In genomic region chr10:20960941-20961340, GRCm38 (mm10) we compare ENCODE assay signal across 21 mouse cellular contexts. TPM values are rescaled to one million over a fixed set of nuclear protein-coding genes. Genes with fewer than 3 reads are reported as not detected.
A peak's percentile ranks its signal among the peaks of the same experiment; 100 is the strongest.
DNase-seq lines count a peak whose midpoint lies in the region; ATAC-seq lines count a peak whose summit lies in the region.
"Had no signal": no experiment of that assay in that cellular context is flagged by ENCODE, and none has a peak within 500 bp of the region (broad histone marks: within the 10 kb centered on the region; RNA-seq: fewer than 3 reads in every experiment).

No protein-coding gene starts in this region.

- no peaks in the 10 kb centered on the region for H3K4me1 ChIP-seq in midbrain, embryonic 14.5 days (ENCODE audit: control insufficient read depth, insufficient read depth, low read length)
- H3K4me1 ChIP-seq: embryonic facial prominence, embryonic 13.5 days; embryonic facial prominence, embryonic 15.5 days; forebrain, embryonic 10.5 days; forebrain, embryonic 12.5 days had no signal

- no peaks in the 10 kb centered on the region for H3K9me3 ChIP-seq in midbrain, embryonic 14.5 days (ENCODE audit: control insufficient read depth, low read length)
- H3K9me3 ChIP-seq: embryonic facial prominence, embryonic 13.5 days; embryonic facial prominence, embryonic 15.5 days had no signal

- H3K4me3 ChIP-seq in midbrain, embryonic 14.5 days (replicated peaks; ENCODE audit: low read depth, low read length), result no peak overlapping the region
- H3K4me3 ChIP-seq: embryonic facial prominence, embryonic 13.5 days; embryonic facial prominence, embryonic 15.5 days; erythroblast, embryonic 14.5 days; forebrain, embryonic 10.5 days; forebrain, embryonic 12.5 days had no signal

- H3K27ac ChIP-seq in midbrain, embryonic 14.5 days (replicated peaks; ENCODE audit: low read depth, low read length), result no peak overlapping the region
- H3K27ac ChIP-seq: embryonic facial prominence, embryonic 13.5 days; embryonic facial prominence, embryonic 15.5 days; forebrain, embryonic 10.5 days; forebrain, embryonic 12.5 days had no signal

- no peaks in the 10 kb centered on the region for H3K27me3 ChIP-seq in midbrain, embryonic 14.5 days (ENCODE audit: control insufficient read depth, insufficient read depth, low read length)
- H3K27me3 ChIP-seq: embryonic facial prominence, embryonic 13.5 days; embryonic facial prominence, embryonic 15.5 days; forebrain, embryonic 12.5 days had no signal

- no peak for ATAC-seq in midbrain, embryonic 14.5 days (ENCODE audit: low FRiP score, low TSS enrichment)
- no peak for ATAC-seq in cerebellum, adult (ENCODE audit: insufficient number of reproducible peaks, low FRiP score, low TSS enrichment)
- ATAC-seq: forebrain, embryonic 14.5 days; forebrain, embryonic 16.5 days had no signal

- H3K36me3 ChIP-seq in midbrain, embryonic 14.5 days (ENCODE audit: control insufficient read depth, insufficient read depth, low read length), result peaks cover 44% of the 10 kb centered on the region

- no peak overlapping the region for H3K4me2 ChIP-seq in midbrain, embryonic 14.5 days (ENCODE audit: low read length)
- H3K4me2 ChIP-seq: embryonic facial prominence, embryonic 13.5 days; embryonic facial prominence, embryonic 15.5 days; forebrain, embryonic 12.5 days had no signal

- no peak overlapping the region for H3K9ac ChIP-seq in midbrain, embryonic 14.5 days (replicated peaks; ENCODE audit: low read length)
- H3K9ac ChIP-seq: embryonic facial prominence, embryonic 15.5 days; forebrain, embryonic 12.5 days had no signal

- 96% methylated on average over 3 of the region's 3 CpGs for WGBS in midbrain, embryonic 14.5 days

- DNase-seq in adrenal gland, adult (ENCODE audit: inconsistent age in 2 of 2, low spot score in 1 of 2), result peak; percentile 33 to 79
- DNase-seq in adrenal gland, adult 18-20 months (ENCODE audit: low spot score in 2 of 2), result no peak
- peak; percentile 58 for DNase-seq in adrenal gland, adult 8-10 months
- no peak for DNase-seq in adrenal gland, postnatal 25 days
- DNase-seq in adrenal gland, postnatal 14 days, result peak; percentile 52
- no peak for DNase-seq in midbrain, embryonic 14.5 days
- DNase-seq: cerebellum, adult 11 months; cerebellum, adult 18-20 months; cerebellum, adult 8-10 months; cerebellum, adult 9-11 months; cerebellum, postnatal 14 days; cerebellum, postnatal 36 days; embryo, embryonic 11 days had no signal

RNA-seq across cellular contexts. Expression of gene Ahi1, which starts 8.6 kb away (rescaled TPM):
- total RNA-seq in adrenal gland, adult 18-20 months (2021), result 10 to 100 TPM; 32.0 to 33.7 TPM
- total RNA-seq in adrenal gland, adult 8-10 months (2022), result 10 to 100 TPM; 35.6 to 42.2 (median 38.5) TPM
- 31.9 and 33.1 TPM in 2 replicates for total RNA-seq in adrenal gland, postnatal 25 days (2021)
- 32.6 and 32.9 TPM in 2 replicates for total RNA-seq in adrenal gland, postnatal 14 days (2021)
- 113 and 117 TPM in 2 replicates for polyA plus RNA-seq in midbrain, embryonic 14.5 days (2014; fragmentation: Nextera tagmentation; extraction: Ambion mirVana)

Comparison
In these comparisons a context has a peak if more than half of its experiments do, and no peak if none do; other contexts are left out.
1. DNase-seq: peak in adrenal gland, adult (2 of 2), adrenal gland, adult 8-10 months (single experiment) and adrenal gland, postnatal 14 days (single experiment); none in adrenal gland, adult 18-20 months (0 of 2), adrenal gland, postnatal 25 days (single experiment) and midbrain, embryonic 14.5 days (single experiment).